Mouse (Mus musculus) ES-Bruce4 (cell line): ENCODE results near the gene Mlx. TPM values are rescaled to one million over a fixed set of nuclear protein-coding genes. Genes with fewer than 3 reads are reported as not detected.

ENCODE experiments used
- H3K27ac ChIP-seq: 2 replicates; pipeline ENCODE4 v1.5.1; 2012; ENCODE audit warnings: low read length, inconsistent platforms; ENCODE audit not compliant: insufficient read depth
- H3K27me3 ChIP-seq: 2 replicates; pipeline ENCODE4 v1.6.1; 2012; ENCODE audit warnings: mild to moderate bottlenecking, low read length, inconsistent platforms; ENCODE audit not compliant: control insufficient read depth, poor library complexity, insufficient read depth, severe bottlenecking
- H3K36me3 ChIP-seq: 2 replicates; pipeline ENCODE4 v1.6.1; 2012; ENCODE audit warnings: inconsistent platforms, mild to moderate bottlenecking, low read length, moderate library complexity; ENCODE audit not compliant: control insufficient read depth, poor library complexity, insufficient read depth, severe bottlenecking
- H3K4me1 ChIP-seq: one replicate; pipeline ENCODE4 v1.8.1; 2011; ENCODE audit warnings: low read length; ENCODE audit not compliant: control insufficient read depth, insufficient read depth
- H3K4me3 ChIP-seq: 2 replicates; pipeline ENCODE4 v1.5.1; 2011; ENCODE audit warnings: low read depth, mild to moderate bottlenecking, low read length
- H3K9ac ChIP-seq: 2 replicates; pipeline ENCODE4 v1.6.1; 2012; ENCODE audit warnings: low read depth, mild to moderate bottlenecking, inconsistent platforms; ENCODE audit not compliant: poor library complexity, severe bottlenecking
- H3K9me3 ChIP-seq: replicated peaks from 2 replicates; pipeline ENCODE4 v1.6.1; 2012; ENCODE audit warnings: mild to moderate bottlenecking, low read length, inconsistent platforms; ENCODE audit not compliant: control insufficient read depth, poor library complexity, insufficient read depth, severe bottlenecking
- CTCF ChIP-seq: IDR thresholded peaks from one replicate; pipeline ENCODE4 v1.8.1; 2011; ENCODE audit warnings: low read depth, low read length
- EP300 ChIP-seq: IDR thresholded peaks from 2 replicates; pipeline ENCODE4 v1.6.1; 2011; ENCODE audit warnings: low read depth, low read length; ENCODE audit not compliant: insufficient read depth
- POLR2A ChIP-seq: IDR thresholded peaks from one replicate; pipeline ENCODE4 v1.8.1; 2011; ENCODE audit warnings: low read length; ENCODE audit not compliant: insufficient read depth
- polyA plus RNA-seq: library from polyadenylated mRNA; stranded (reverse); fragments of >200 nt; gene quantifications from 2 replicates; pipeline ENCODE4 v1.2.4, GENCODE M21; 2011; ENCODE audit warnings: low read depth; ENCODE audit not compliant: missing spikeins, insufficient read depth, insufficient read length

Mlx gene
- polyA plus RNA-seq, 1 experiment, result 40.5 TPM

DNA sequence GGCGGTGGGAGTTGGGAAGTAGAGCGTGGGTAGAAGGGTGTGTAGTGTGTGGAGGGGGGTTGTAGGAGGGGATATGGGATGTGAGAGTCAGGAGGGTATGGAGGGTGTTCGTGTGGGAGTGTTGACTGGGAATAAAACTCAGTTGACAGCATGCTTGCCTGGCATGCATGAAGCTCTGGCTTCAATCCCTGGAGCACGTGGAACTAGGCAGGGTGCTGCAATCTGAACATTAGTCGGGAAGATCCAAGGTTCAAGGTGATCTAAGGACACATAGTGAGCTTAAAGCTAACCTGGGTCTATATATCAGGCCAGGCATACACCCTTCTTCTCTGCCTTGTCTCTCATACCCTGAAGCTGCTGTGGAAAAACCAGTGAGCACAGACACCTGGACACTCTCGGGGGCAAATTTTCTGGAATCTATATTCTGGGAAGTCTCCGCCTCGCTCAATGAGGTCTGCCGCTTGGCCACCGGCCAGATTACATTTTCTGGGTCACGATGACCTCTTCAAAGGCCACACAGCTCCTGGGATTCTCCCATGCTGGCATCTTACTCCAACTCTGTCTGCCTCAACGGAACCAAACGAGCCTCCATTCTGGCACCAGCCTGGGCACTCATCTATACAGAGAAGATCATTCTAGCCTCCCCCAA lies 47.3 kb downstream of the Mlx start:
- no peaks in the 10 kb centered on the region for H3K4me1 ChIP-seq
- no peaks in the 10 kb centered on the region for H3K36me3 ChIP-seq
- no peak overlapping the region for H3K9ac ChIP-seq
- TF ChIP-seq POLR2A (no peak), EP300 (no peak), CTCF (no peak)
- H3K4me3 ChIP-seq, result no peak overlapping the region
- H3K9me3 ChIP-seq, result no peaks in the 10 kb centered on the region
- H3K27ac ChIP-seq, result no peak overlapping the region
- no peaks in the 10 kb centered on the region for H3K27me3 ChIP-seq

- Histone ChIP-seq H3K4me3 (no peak overlapping the region), H3K27ac (no peak overlapping the region), H3K4me1 (no peaks in the 10 kb centered on the region), H3K27me3 (no peaks in the 10 kb centered on the region), H3K36me3 (no peaks in the 10 kb centered on the region), H3K9me3 (no peaks in the 10 kb centered on the region), H3K9ac (no peak overlapping the region)
- TF ChIP-seq POLR2A (no peak), EP300 (no peak), CTCF (no peak)
Measured at GRCm38 (mm10) chr11:101137000-101137399, 49.9 kb downstream of the Mlx start.

GRCm38 (mm10) chr11:101138536-101139181 lies 51.6 kb downstream of the Mlx start:
- TF ChIP-seq EP300, result no peak
- peak overlapping the region; percentile 35 for H3K9ac ChIP-seq
- H3K4me3 ChIP-seq, result peak overlapping the region; percentile 19; the same call in 1 of the 2 replicates
- H3K36me3 ChIP-seq, result no peaks in the 10 kb centered on the region
- H3K27ac ChIP-seq, result no peak overlapping the region
- no peaks in the 10 kb centered on the region for H3K4me1 ChIP-seq
- no peaks in the 10 kb centered on the region for H3K27me3 ChIP-seq
- H3K9me3 ChIP-seq, result no peaks in the 10 kb centered on the region

GRCm38 (mm10) chr11:101140164-101140819 lies 53.2 kb downstream of the Mlx start:
- Histone ChIP-seq H3K9me3 (no peaks in the 10 kb centered on the region), H3K4me1 (no peaks in the 10 kb centered on the region), H3K4me3 (peak overlapping the region; percentile 52), H3K9ac (peak overlapping the region; percentile 27), H3K36me3 (no peaks in the 10 kb centered on the region), H3K27me3 (no peaks in the 10 kb centered on the region), H3K27ac (no peak overlapping the region)
- TF ChIP-seq POLR2A (no peak), CTCF (no peak), EP300 (no peak)

DNA sequence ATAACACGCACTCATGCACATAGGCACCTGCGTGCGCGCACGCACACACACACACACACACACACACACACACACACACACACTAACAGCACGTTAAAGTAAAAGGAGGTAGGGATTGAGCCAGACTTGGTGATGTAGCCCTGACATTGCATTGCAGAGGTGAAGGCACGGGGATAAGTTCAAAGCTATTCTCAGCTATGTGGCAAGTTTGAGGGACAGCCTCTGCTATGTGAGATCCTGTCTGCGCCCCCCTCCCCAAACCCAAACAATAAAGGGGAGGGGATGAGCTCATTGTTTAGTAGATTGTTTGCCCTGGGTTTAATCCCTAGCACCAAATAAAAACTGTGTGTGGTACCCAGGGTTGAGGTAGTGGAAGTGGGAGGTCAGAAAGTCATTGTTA lies 54.0 kb downstream of the Mlx start:
- H3K9ac ChIP-seq, result no peak overlapping the region
- H3K4me1 ChIP-seq, result no peaks in the 10 kb centered on the region
- no peak overlapping the region for H3K27ac ChIP-seq
- H3K27me3 ChIP-seq, result no peaks in the 10 kb centered on the region
- TF ChIP-seq CTCF (no peak), POLR2A (no peak), EP300 (no peak)
- no peaks in the 10 kb centered on the region for H3K36me3 ChIP-seq
- H3K4me3 ChIP-seq, result no peak overlapping the region
- H3K9me3 ChIP-seq, result no peaks in the 10 kb centered on the region

Other genes starting within 250 kb of the Mlx start
- gene Stat5b, start 236.6 kb upstream of the Mlx start, polyA plus RNA-seq, result 7.3 and 7.6 TPM in 2 replicates
- 3.6 and 4.4 TPM in 2 replicates for gene Stat5a, start 227.9 kb upstream of the Mlx start, polyA plus RNA-seq
- 31.2 and 39.8 TPM in 2 replicates for gene Stat3, start 147.7 kb upstream of the Mlx start, polyA plus RNA-seq
- 78.5 and 79.8 TPM in 2 replicates for gene Cavin1, start 116.4 kb upstream of the Mlx start, polyA plus RNA-seq
- gene Atp6v0a1, start 77.8 kb upstream of the Mlx start, polyA plus RNA-seq, result 33.7 and 37.5 TPM in 2 replicates
- 7.3 and 7.9 TPM in 2 replicates for gene Naglu, start 17.3 kb upstream of the Mlx start, polyA plus RNA-seq
- gene Hsd17b1, start 8.9 kb upstream of the Mlx start, polyA plus RNA-seq, result 1.0 TPM in 1 of 2 replicates, not detected in the other
- gene Coasy, start 4.7 kb upstream of the Mlx start, polyA plus RNA-seq, result 21.7 and 24.5 TPM in 2 replicates
- 35.1 and 35.3 TPM in 2 replicates for gene Psmc3ip, start 8.2 kb downstream of the Mlx start, polyA plus RNA-seq
- 32.3 and 33.6 TPM in 2 replicates for gene Retreg3, start 32.6 kb downstream of the Mlx start, polyA plus RNA-seq
- 55.3 and 60.5 TPM in 2 replicates for gene Tubg1, start 32.7 kb downstream of the Mlx start, polyA plus RNA-seq
- gene Tubg2, start 68.6 kb downstream of the Mlx start, polyA plus RNA-seq, result 1.9 and 3.0 TPM in 2 replicates
- gene Cntnap1, start 83.2 kb downstream of the Mlx start, polyA plus RNA-seq, result 0.15 and 0.37 TPM in 2 replicates
- gene Plekhh3, start 84.1 kb downstream of the Mlx start, polyA plus RNA-seq, result 2.5 and 4.4 TPM in 2 replicates
- gene Ccr10, start 88.2 kb downstream of the Mlx start, polyA plus RNA-seq, result not detected in 2 replicates
- gene Ezh1, start 139.2 kb downstream of the Mlx start, polyA plus RNA-seq, result 42.8 and 49.9 TPM in 2 replicates
- gene Ramp2, start 158.8 kb downstream of the Mlx start, polyA plus RNA-seq, result 3.4 and 4.9 TPM in 2 replicates
- 135 and 143 TPM in 2 replicates for gene Vps25, start 166.4 kb downstream of the Mlx start, polyA plus RNA-seq
- 0.85 and 0.96 TPM in 2 replicates for gene Wnk4, start 173.3 kb downstream of the Mlx start, polyA plus RNA-seq
- 14.6 and 14.9 TPM in 2 replicates for gene Cntd1, start 191.7 kb downstream of the Mlx start, polyA plus RNA-seq
- 44.8 and 53.0 TPM in 2 replicates for gene Coa3, start 191.8 kb downstream of the Mlx start, polyA plus RNA-seq
- gene Becn1, start 215.0 kb downstream of the Mlx start, polyA plus RNA-seq, result 48.2 and 53.0 TPM in 2 replicates
- 161 and 168 TPM in 2 replicates for gene Psme3, start 228.9 kb downstream of the Mlx start, polyA plus RNA-seq
- 3.5 and 5.8 TPM in 2 replicates for gene Aoc2, start 237.8 kb downstream of the Mlx start, polyA plus RNA-seq
- 0.84 and 0.94 TPM in 2 replicates for gene Aoc3, start 243.3 kb downstream of the Mlx start, polyA plus RNA-seq